Mouse (Mus musculus) kidney, embryonic 14.5 days (tissue): Measurements from ENCODE around the gene Kcnn1. TPM values are rescaled to one million over a fixed set of nuclear protein-coding genes. Genes with fewer than 3 reads are reported as not detected.

Experiments
- ATAC-seq: fragments of 200-750 bp; cut with Nextera tagmentation; 2 replicates; pipeline ENCODE4 v1.8.0; 2017; ENCODE audit warnings: moderate number of reproducible peaks, mild to moderate bottlenecking, moderate TSS enrichment, moderate library complexity; ENCODE audit not compliant: low FRiP score, low TSS enrichment
- H3K27ac ChIP-seq: fragments of 300-500 bp; sonication (generic); 2 replicates; pipeline ENCODE4 v1.5.1; 2014; ENCODE audit warnings: low read depth, mild to moderate bottlenecking, low read length, moderate library complexity, mixed read lengths
- H3K27me3 ChIP-seq: fragments of 300-500 bp; sonication (generic); 2 replicates; pipeline ENCODE4 v1.6.1; 2014; ENCODE audit warnings: mild to moderate bottlenecking, low read length; ENCODE audit not compliant: control insufficient read depth, insufficient read depth
- H3K36me3 ChIP-seq: fragments of 300-500 bp; sonication (generic); 2 replicates; pipeline ENCODE4 v1.6.1; 2014; ENCODE audit warnings: low read length, mixed read lengths; ENCODE audit not compliant: control insufficient read depth, insufficient read depth
- H3K4me1 ChIP-seq: fragments of 300-500 bp; sonication (generic); 2 replicates; pipeline ENCODE4 v1.6.1; 2014; ENCODE audit warnings: low read length, mixed read lengths; ENCODE audit not compliant: control insufficient read depth, insufficient read depth
- H3K4me2 ChIP-seq: fragments of 300-500 bp; sonication (generic); replicated peaks from 2 replicates; pipeline ENCODE4 v1.6.1; 2014; ENCODE audit warnings: low read depth, mild to moderate bottlenecking, low read length
- H3K4me3 ChIP-seq: fragments of 300-500 bp; sonication (generic); 2 replicates; pipeline ENCODE4 v1.5.1; 2014; ENCODE audit warnings: mild to moderate bottlenecking, low read length
- H3K9ac ChIP-seq: fragments of 300-500 bp; sonication (generic); 2 replicates; pipeline ENCODE4 v1.6.1; 2014; ENCODE audit warnings: low read depth, mild to moderate bottlenecking, low read length, moderate library complexity
- H3K9me3 ChIP-seq: fragments of 300-500 bp; sonication (generic); 2 replicates; pipeline ENCODE4 v1.6.1; 2016; ENCODE audit warnings: low read length; ENCODE audit not compliant: control insufficient read depth
- WGBS: fragments of 180-500 bp; shearing (Covaris S2); extraction: QIAGEN DNeasy Blood & Tissue Kit; methylation state at CpG from one replicate; pipeline ENCODE4 v1.1.7; 2014; 5-methylcytosine and 5-hydroxymethylcytosine counted together
- polyA plus RNA-seq: library from polyadenylated mRNA; unstranded; fragments of >200 nt; fragmentation: Nextera tagmentation; extraction: Ambion mirVana; gene quantifications from 2 replicates; pipeline ENCODE4 v1.2.1, GENCODE M21; 2014

Gene Kcnn1
- polyA plus RNA-seq, 1 experiment from 2014 or later, result 2.6 TPM

DNA sequence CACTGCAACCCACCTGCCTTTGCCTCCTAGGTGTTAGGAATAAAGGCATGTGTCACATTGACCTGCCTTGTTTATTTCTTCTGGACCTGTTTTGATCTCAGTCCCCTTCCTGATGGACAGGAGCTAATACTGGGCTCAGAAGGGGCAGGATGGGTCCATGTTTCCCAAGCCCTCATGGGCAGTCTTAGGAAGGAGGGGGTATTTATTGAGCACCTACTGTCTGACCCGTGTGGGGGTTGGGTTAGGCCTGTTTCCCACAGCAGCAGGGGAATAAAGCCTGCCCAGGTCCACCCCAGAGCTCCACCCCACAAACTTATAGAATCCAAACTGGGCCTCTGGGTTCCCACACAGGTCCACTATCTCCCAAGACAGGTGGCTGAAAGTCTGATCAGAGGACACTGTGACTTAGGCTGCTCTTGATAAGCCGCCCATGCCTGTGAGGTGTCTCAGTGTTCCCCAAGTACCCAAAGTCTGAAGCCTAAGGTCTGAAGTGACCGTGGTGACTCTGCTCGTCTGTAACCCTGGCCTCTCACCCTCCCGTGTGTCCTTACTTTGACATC, 19.8 kb downstream of the Kcnn1 start:
- Histone ChIP-seq H3K4me2 (no peak overlapping the region), H3K27ac (no peak overlapping the region), H3K27me3 (no peaks in the 10 kb centered on the region), H3K9ac (no peak overlapping the region), H3K36me3 (no peaks in the 10 kb centered on the region), H3K9me3 (no peaks in the 10 kb centered on the region), H3K4me1 (no peaks in the 10 kb centered on the region; the same call in 1 of the 2 replicates), H3K4me3 (no peak overlapping the region)
- WGBS, result 81% methylated on average over 5 of the region's 5 CpGs
- no peak for ATAC-seq

DNA sequence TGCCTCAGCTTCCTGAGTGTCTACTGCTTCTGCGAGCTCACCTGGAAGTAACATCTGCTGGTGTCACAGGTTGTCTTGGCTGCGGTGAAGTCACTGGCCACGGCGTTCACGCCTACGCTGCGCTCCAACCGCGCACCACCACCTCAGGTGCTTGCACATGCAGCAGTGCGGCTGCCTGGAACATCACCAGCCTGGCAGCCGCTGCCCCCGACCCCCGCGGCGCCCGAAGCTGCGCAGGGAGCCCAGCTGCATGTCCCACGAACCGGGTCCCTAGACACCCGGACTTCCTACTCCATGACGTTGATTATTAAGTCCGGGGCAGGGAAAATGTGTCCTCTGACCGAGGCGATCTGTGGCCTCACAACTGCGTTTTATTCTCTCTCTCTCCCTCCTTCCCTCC, 20.6 kb downstream of the Kcnn1 start:
- Histone ChIP-seq H3K9me3 (no peaks in the 10 kb centered on the region), H3K4me2 (no peak overlapping the region), H3K27ac (no peak overlapping the region), H3K27me3 (no peaks in the 10 kb centered on the region), H3K4me3 (no peak overlapping the region), H3K4me1 (no peaks in the 10 kb centered on the region; the same call in 1 of the 2 replicates), H3K9ac (no peak overlapping the region), H3K36me3 (no peaks in the 10 kb centered on the region)
- ATAC-seq, result no peak
- 79% methylated on average over 25 of the region's 25 CpGs for WGBS

DNA sequence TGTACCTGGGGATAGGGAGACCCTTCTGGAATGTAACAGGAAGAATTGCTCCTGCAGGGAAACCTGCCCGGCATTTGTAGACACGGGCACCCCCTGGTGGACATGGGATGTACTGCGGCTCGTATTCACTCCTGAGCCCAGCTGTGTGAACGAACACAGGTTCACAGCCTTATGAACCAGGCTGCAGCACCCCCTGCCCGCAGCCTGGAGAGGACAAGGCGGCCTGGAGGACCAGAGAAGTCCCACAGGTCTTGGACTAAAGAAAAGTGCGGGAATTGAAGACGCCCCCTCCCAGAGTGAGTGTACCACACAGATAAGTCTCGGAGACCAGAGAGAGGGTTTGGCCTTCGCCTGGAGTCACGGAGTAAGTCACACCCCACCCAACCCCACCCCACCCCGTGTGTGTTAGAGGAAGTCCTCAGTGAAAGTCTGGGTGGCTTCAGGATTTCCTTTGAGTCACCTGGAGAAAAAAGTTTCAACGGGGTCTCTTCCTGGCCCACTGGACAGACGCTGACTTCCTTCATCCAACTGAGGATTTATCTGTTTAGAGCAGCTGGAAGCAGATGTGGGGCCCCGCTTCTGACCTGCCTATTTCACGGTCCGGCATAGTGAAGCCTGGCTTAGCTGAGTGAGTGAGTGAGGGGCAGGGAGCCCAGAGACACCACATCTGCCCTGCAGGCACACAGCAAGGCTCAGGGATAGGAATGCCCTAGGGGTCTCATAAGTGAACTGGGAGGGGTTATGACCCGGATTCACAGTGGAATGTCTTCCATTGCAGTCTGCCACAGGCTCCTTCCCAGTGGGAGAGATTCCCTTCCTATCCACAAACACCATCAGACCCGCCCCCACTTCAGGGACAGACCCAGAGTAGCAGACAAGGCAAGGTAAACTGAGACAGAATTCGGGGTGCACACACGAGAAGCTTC, 21.6 kb downstream of the Kcnn1 start:
- Histone ChIP-seq H3K9ac (no peak overlapping the region), H3K4me3 (no peak overlapping the region), H3K27me3 (no peaks in the 10 kb centered on the region), H3K27ac (peak overlapping the region; percentile 27), H3K4me2 (no peak overlapping the region), H3K36me3 (no peaks in the 10 kb centered on the region), H3K9me3 (no peaks in the 10 kb centered on the region), H3K4me1 (no peaks in the 10 kb centered on the region; the same call in 1 of the 2 replicates)
- peak; percentile 15; the same call in 1 of the 2 replicates for ATAC-seq
- 36% methylated on average over 22 of the region's 22 CpGs for WGBS

DNA sequence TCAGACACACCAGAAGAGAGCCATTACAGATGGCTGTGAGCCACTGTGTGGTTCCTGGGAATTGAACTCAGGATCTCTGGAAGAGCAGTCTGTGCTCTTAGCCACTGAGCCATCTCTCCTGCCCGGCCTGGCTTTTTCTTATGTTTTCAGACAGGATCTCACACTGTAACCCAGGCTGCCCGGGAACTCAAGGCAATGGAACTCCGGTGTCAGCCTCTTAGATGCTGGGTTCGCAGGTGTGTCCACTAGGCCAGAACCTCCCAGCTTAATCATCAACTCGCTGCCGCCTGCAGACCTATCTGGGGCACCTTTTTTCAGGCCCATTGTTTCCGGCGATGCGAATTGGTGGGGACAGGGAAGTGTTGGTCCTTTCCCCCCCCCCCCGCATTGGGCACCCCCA, 22.5 kb downstream of the Kcnn1 start:
- H3K27me3 ChIP-seq, result no peaks in the 10 kb centered on the region
- H3K9me3 ChIP-seq, result no peaks in the 10 kb centered on the region
- H3K36me3 ChIP-seq, result peaks cover 6% of the 10 kb centered on the region; the same call in 1 of the 2 replicates
- H3K9ac ChIP-seq, result no peak overlapping the region
- H3K4me1 ChIP-seq, result no peaks in the 10 kb centered on the region; the same call in 1 of the 2 replicates
- no peak overlapping the region for H3K4me2 ChIP-seq
- no peak for ATAC-seq
- WGBS, result 46% methylated on average over 10 of the region's 10 CpGs
- H3K4me3 ChIP-seq, result no peak overlapping the region
- H3K27ac ChIP-seq, result peak overlapping the region; percentile 27

DNA sequence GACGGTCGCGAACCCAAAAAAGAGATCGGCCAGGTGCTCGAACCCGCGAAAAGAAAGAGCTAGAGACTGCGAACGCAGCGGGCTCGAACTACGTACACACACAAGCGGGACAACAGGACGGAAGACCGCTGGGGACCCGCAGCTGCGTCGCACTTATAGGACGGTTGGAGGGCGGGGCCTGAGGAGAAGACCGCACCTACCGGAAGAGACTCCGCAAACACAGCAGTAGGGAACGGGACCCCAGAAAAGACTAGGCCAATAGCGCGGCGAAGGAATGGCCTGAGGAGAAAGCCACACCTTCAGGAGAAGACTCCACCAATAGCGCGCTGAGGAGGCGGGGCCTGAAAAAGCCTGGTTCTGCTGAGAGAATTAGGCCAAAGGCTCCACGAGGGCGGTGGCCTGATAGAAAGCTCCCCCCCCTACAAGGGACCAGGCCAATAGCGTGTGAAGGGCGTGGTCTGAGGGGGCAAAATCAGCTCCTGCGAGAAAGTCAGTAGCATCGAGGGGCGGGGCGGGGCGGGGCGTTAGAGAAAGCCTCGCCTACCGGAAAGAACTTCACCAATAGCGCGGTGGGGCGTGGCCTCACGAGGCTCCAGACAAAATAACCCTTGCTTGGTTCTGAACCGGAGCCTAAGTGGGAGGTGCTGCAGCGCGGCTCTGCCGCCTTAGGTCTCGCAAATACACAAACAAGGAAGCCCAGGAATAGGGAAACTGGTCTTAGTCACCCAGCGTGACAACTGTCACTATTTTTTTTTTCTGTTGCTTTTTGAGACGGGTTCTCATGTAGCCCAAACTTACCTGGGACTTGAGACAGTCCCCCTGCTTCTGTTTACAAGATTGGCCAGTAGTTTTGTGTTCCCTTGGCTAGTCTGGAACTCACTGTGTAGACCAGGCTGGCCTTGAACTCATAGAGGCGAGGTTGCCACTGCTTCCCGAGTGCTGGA, 23.4 kb downstream of the Kcnn1 start, which contains the start of gene Arrdc2:
Gene Arrdc2 (minus strand): TSS at position 313 of the 944 bp plus-strand sequence.
- 2% methylated on average over 55 of the region's 55 CpGs for WGBS
- Histone ChIP-seq H3K36me3 (peaks cover 10% of the 10 kb centered on the region; the same call in 1 of the 2 replicates), H3K27me3 (no peaks in the 10 kb centered on the region), H3K4me3 (peak within 1 kb of the TSS; percentile 79), H3K9ac (peak within 1 kb of the TSS; percentile 79), H3K4me2 (peak within 1 kb of the TSS; percentile 88), H3K9me3 (no peaks in the 10 kb centered on the region), H3K27ac (peak within 1 kb of the TSS; percentile 83), H3K4me1 (no peaks in the 10 kb centered on the region; the same call in 1 of the 2 replicates)
- peak; percentile 96 for ATAC-seq

DNA sequence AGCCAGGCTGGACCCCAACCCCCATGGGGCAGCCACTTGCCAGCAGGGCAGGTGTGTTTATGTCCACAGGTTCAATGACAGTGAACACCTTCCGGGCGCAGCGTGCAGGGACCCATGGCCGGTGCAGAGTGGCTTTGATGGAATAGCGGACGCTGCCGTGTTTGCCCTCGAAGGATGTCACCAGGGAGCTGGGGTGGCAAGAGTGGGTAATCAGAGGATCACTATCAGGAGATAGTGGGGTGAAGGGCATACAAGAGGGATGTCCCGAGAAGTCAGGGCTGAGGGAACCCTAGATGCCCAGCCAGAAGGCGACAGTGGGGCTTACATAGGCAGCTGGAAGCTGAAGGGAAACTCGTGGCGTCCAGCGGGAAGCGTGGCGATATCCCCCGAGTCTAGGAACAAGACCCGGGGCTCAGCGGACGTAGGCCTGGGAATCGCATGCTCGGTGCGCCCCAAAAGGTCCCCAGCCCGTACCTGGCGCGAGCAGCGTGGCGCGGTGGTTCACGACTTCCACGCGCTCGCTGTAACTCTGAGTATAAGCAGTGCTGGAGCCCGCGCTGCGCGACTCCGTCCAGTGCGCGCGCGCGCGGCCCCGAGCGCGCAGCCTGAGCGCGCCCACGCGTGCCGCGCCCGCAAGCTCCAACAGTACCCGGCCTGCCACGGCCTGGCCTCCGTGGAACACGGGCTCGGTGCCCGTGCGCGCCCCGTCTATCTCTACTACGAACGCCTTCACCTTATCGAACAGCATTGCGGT, 24.2 kb downstream of the Kcnn1 start:
- Histone ChIP-seq H3K27me3 (no peaks in the 10 kb centered on the region), H3K4me2 (peak overlapping the region; percentile 88), H3K36me3 (peaks cover 10% of the 10 kb centered on the region; the same call in 1 of the 2 replicates), H3K9me3 (no peaks in the 10 kb centered on the region), H3K9ac (peak overlapping the region; percentile 79), H3K27ac (peak overlapping the region; percentile 83), H3K4me1 (no peaks in the 10 kb centered on the region; the same call in 1 of the 2 replicates), H3K4me3 (peak overlapping the region; percentile 79)
- WGBS, result 2% methylated on average over 66 of the region's 66 CpGs
- peak; percentile 21 for ATAC-seq

DNA sequence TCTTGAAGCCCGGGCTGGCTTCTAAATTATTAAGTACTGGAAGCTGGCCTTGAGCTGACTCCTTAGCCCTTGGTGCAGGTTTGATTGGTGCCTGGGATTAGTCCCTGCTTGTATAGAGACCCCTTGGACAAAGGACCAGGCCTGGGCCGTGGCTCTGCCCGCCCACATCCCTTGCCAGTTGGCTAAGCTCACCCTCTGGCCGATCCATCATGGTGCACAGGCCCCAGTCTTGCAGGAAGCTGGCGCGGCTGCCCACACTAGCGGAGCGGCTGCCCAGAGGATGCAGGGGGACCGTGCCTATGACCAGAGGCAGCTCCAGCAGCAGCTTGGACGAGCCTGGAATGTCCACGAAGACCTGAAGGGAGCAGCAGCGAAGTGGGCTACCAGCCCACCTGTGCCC, 26.4 kb downstream of the Kcnn1 start:
- H3K27me3 ChIP-seq, result no peaks in the 10 kb centered on the region
- WGBS, result 86% methylated on average over 12 of the region's 12 CpGs
- H3K9me3 ChIP-seq, result no peaks in the 10 kb centered on the region
- H3K27ac ChIP-seq, result no peak overlapping the region
- ATAC-seq, result no peak
- no peak overlapping the region for H3K9ac ChIP-seq
- H3K36me3 ChIP-seq, result peaks cover 10% of the 10 kb centered on the region; the same call in 1 of the 2 replicates
- no peak overlapping the region for H3K4me3 ChIP-seq
- H3K4me2 ChIP-seq, result no peak overlapping the region
- H3K4me1 ChIP-seq, result peaks cover 7% of the 10 kb centered on the region; the same call in 1 of the 2 replicates

DNA sequence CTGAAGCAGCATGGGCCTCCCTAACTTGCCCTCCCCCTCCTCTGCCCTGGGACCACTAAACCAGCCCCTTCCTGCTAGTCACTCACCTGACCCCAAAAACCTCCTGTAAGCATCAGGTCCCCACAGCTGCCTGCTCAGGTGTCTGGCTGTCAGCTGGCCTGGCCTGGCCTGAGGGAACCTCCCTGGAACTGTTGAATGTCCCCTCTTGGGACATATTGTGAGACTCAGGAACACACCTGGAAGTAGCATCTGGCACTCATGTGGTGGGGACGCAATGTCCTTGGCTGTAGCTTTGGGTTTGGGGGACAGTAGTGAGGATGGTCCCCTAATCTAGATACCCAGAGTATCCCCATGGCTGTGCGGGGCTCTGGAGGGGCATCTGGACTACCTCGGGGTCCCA, 29.0 kb downstream of the Kcnn1 start:
- WGBS, result 93% methylated on average over 3 of the region's 3 CpGs
- no peak overlapping the region for H3K27ac ChIP-seq
- H3K4me1 ChIP-seq, result 0 out of 2 replicates have a peak, but pooled peaks cover 7% of the 10 kb centered on the region
- peaks cover 10% of the 10 kb centered on the region; the same call in 1 of the 2 replicates for H3K36me3 ChIP-seq
- no peak for ATAC-seq
- H3K9ac ChIP-seq, result no peak overlapping the region
- H3K27me3 ChIP-seq, result no peaks in the 10 kb centered on the region
- H3K9me3 ChIP-seq, result no peaks in the 10 kb centered on the region
- H3K4me2 ChIP-seq, result no peak overlapping the region
- no peak overlapping the region for H3K4me3 ChIP-seq
